Comparison of ENCODE assay signal across 8 mouse cellular contexts in the genomic region with DNA sequence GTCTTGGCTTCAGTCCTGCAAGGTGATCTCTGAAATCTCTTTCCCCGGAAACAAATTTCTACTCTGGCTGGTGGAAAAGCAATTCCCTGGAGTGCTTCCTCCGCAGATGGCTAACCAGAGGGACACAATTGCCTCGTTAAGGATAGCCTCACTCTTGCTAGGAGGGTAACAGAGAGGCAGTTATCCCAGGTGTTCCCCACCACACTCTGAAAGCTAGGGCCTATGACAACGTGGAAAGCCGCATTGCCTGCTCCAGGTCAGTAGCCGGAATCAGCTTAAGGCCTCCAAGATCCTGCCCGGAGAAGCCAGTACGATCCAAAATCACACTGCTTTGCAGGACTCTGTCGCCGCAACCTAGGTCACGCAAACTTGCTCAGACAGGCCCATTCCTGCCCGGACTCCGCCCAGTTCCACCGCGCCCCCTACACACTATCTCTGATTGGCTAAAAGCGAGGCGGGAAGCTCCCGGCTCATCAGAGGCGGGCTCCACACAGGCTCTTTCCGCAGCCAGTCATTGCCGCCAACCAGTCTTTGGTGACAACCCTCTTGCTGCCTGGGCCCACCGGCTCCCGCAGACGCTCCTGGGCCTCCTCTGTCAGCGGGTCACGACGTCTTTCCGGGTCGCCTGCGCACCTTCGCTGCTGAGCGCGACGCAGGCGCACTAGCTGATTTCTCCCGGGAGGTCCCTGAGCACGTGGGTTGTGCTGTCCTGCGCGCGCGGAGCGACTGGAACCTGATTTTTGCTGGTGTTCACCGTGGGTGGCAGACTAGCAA. TPM values are rescaled to one million over a fixed set of nuclear protein-coding genes. Genes with fewer than 3 reads are reported as not detected.
A peak's percentile ranks its signal among the peaks of the same experiment; 100 is the strongest.
DNase-seq lines count a peak whose midpoint lies in the region; ATAC-seq and TF ChIP-seq lines count a peak whose summit lies in the region.

A gene (plus strand): TSS at position 574 of the 774 bp plus-strand sequence.

- DNase-seq in MEL (ENCODE audit: low read depth, low spot score): peak; percentile 99
- peak; percentile 94 to 98 for DNase-seq in cerebellum, adult 2 months
- peak; percentile 98 for DNase-seq in forebrain, postnatal 0 days
- peak; percentile 93 for DNase-seq in heart, postnatal 4 days
- DNase-seq in layer of hippocampus, adult 8-10 months (ENCODE audit: low spot score in 2 of 2): peak; percentile 96 to 98
- peak; percentile 96 for DNase-seq in ovary, adult 18-20 months (ENCODE audit: low spot score)
- peak; percentile 98 for DNase-seq in thymus, postnatal 0 days (ENCODE audit: low spot score)

- peaks cover 6 to 30% of the 10 kb centered on the region in 2 experiments; a peak in 3 of 4 replicates for H3K36me3 ChIP-seq in MEL (ENCODE audit: control insufficient read depth in 1 of 2, insufficient read depth in 2 of 2, low read length in 2 of 2)
- H3K36me3 ChIP-seq in forebrain, postnatal 0 days (ENCODE audit: insufficient read depth): no peaks in the 10 kb centered on the region
- H3K36me3 ChIP-seq in lung, embryonic 15.5 days: no peaks in the 10 kb centered on the region

- H3K27ac ChIP-seq in MEL (ENCODE audit: control insufficient read depth, low read depth, low read length): peak within 1 kb of the TSS; percentile 86
- H3K27ac ChIP-seq in cerebellum, adult 2 months (ENCODE audit: insufficient read depth, low read length): peak within 1 kb of the TSS; percentile 48
- H3K27ac ChIP-seq in forebrain, postnatal 0 days (ENCODE audit: low read depth, low read length): peak within 1 kb of the TSS; percentile 85
- H3K27ac ChIP-seq in lung, embryonic 15.5 days: peak within 1 kb of the TSS; percentile 79

- peaks cover 9 to 17% of the 10 kb centered on the region in 2 experiments for H3K4me1 ChIP-seq in MEL (ENCODE audit: control insufficient read depth in 1 of 2, insufficient read depth in 2 of 2, low read length in 2 of 2)
- no peaks in the 10 kb centered on the region for H3K4me1 ChIP-seq in cerebellum, adult 2 months (ENCODE audit: control insufficient read depth, insufficient read depth, low read length)
- H3K4me1 ChIP-seq in forebrain, postnatal 0 days (ENCODE audit: insufficient read depth): peaks cover 14% of the 10 kb centered on the region; the same call in 1 of the 2 replicates
- H3K4me1 ChIP-seq in lung, embryonic 15.5 days: peaks cover 10% of the 10 kb centered on the region

- TF ChIP-seq CTCF in MEL (IDR thresholded peaks at IDR 0.05 in 2 of 3, conservative IDR thresholded peaks at IDR 0.05 in 1 of 3; ENCODE audit: control insufficient read depth in 1 of 3, insufficient read depth in 1 of 3, low read depth in 2 of 3, low read length in 3 of 3, poor library complexity in 1 of 3, severe bottlenecking in 1 of 3): no peak
- no peak for TF ChIP-seq CTCF in cerebellum, adult 2 months (IDR thresholded peaks at IDR 0.05; ENCODE audit: borderline replicate concordance, insufficient read depth, low read depth, low read length)
- TF ChIP-seq CTCF in forebrain, postnatal 0 days (IDR thresholded peaks at IDR 0.05; ENCODE audit: low read depth): no peak

- peak within 1 kb of the TSS; percentile 65 to 89 for H3K4me3 ChIP-seq in MEL (ENCODE audit: control insufficient read depth in 1 of 2, insufficient read depth in 1 of 2, low read depth in 2 of 2, low read length in 2 of 2)
- H3K4me3 ChIP-seq in cerebellum, adult 2 months (replicated peaks; ENCODE audit: insufficient read depth, low read depth, low read length): peak within 1 kb of the TSS; percentile 80
- peak within 1 kb of the TSS; percentile 63 for H3K4me3 ChIP-seq in forebrain, postnatal 0 days (ENCODE audit: low read depth, low read length)
- peak within 1 kb of the TSS; percentile 68 for H3K4me3 ChIP-seq in lung, embryonic 15.5 days

- peaks cover 39% of the 10 kb centered on the region for H3K79me2 ChIP-seq in MEL (ENCODE audit: control insufficient read depth, insufficient read depth, low read length, poor library complexity)

- no peak for TF ChIP-seq RAD21 in MEL (IDR thresholded peaks at IDR 0.05; ENCODE audit: low read depth, low read length)

- H3K27me3 ChIP-seq in MEL (ENCODE audit: control insufficient read depth in 1 of 2, insufficient read depth in 2 of 2, low read length in 2 of 2): no peaks in the 10 kb centered on the region
- H3K27me3 ChIP-seq in cerebellum, adult 2 months (ENCODE audit: control insufficient read depth, insufficient read depth, low read length): no peaks in the 10 kb centered on the region
- no peaks in the 10 kb centered on the region for H3K27me3 ChIP-seq in forebrain, postnatal 0 days (ENCODE audit: insufficient read depth, low read length)
- no peaks in the 10 kb centered on the region for H3K27me3 ChIP-seq in lung, embryonic 15.5 days

- WGBS in cerebellum, adult 2 months: 1% methylated on average over 43 of the region's 43 CpGs
- WGBS in forebrain, postnatal 0 days: 2% methylated on average over 43 of the region's 43 CpGs
- under 1% methylated on average over 43 of the region's 43 CpGs for WGBS in lung, embryonic 15.5 days

- no peaks in the 10 kb centered on the region for H3K9me3 ChIP-seq in MEL (replicated peaks; ENCODE audit: insufficient read depth, low read length)
- no peaks in the 10 kb centered on the region for H3K9me3 ChIP-seq in forebrain, postnatal 0 days (ENCODE audit: low read length)
- no peaks in the 10 kb centered on the region for H3K9me3 ChIP-seq in lung, embryonic 15.5 days

- ATAC-seq in forebrain, postnatal 0 days: peak; percentile 99
- peak; percentile 99 for ATAC-seq in lung, embryonic 15.5 days (ENCODE audit: borderline replicate concordance, extremely low read depth, low FRiP score, low TSS enrichment)

- peak in 1 of 2 experiments; percentile 82; a peak in 3 of 4 replicates for TF ChIP-seq POLR2A in MEL (IDR thresholded peaks at IDR 0.05; ENCODE audit: control insufficient read depth in 1 of 2, insufficient read depth in 1 of 2, low read depth in 1 of 2, low read length in 2 of 2, poor library complexity in 1 of 2)
- peak; percentile 59 for TF ChIP-seq POLR2A in cerebellum, adult 2 months (IDR thresholded peaks at IDR 0.05; ENCODE audit: borderline replicate concordance, insufficient read depth, low read length)

- H3K9ac ChIP-seq in MEL (ENCODE audit: control insufficient read depth, low read depth, low read length, poor library complexity, severe bottlenecking): peak within 1 kb of the TSS; percentile 92
- peak within 1 kb of the TSS; percentile 63 for H3K9ac ChIP-seq in forebrain, postnatal 0 days
- peak within 1 kb of the TSS; percentile 66 for H3K9ac ChIP-seq in lung, embryonic 15.5 days

- H3K4me2 ChIP-seq in forebrain, postnatal 0 days (ENCODE audit: low read depth): peak within 1 kb of the TSS; percentile 93
- H3K4me2 ChIP-seq in lung, embryonic 15.5 days: peak within 1 kb of the TSS; percentile 92

- no peak for TF ChIP-seq EP300 in MEL (IDR thresholded peaks at IDR 0.05; ENCODE audit: low read depth in 1 of 2, low read length in 2 of 2)

TF ChIP-seq in MEL, 35 proteins besides CTCF, POLR2A, EP300 and RAD21:
- TF ChIP-seq KAT2A (conservative IDR thresholded peaks at IDR 0.05; ENCODE audit: low read depth, low read length): no peak; the same call in 1 of the 2 replicates
- peak; percentile 86 for TF ChIP-seq USF1 (IDR thresholded peaks at IDR 0.05; ENCODE audit: low read depth, low read length)
- TF ChIP-seq GATA1 (IDR thresholded peaks at IDR 0.05; ENCODE audit: low read depth, low read length): no peak
- TF ChIP-seq NRF1 (IDR thresholded peaks at IDR 0.05; ENCODE audit: insufficient read depth, low read depth, low read length, poor library complexity, severe bottlenecking): peak; percentile 93
- TF ChIP-seq ETS1 (IDR thresholded peaks at IDR 0.05; ENCODE audit: low read depth, low read length): no peak; the same call in 1 of the 2 replicates
- no peak for TF ChIP-seq MYB (IDR thresholded peaks at IDR 0.05; ENCODE audit: low read depth, low read length)
- TF ChIP-seq HCFC1 (IDR thresholded peaks at IDR 0.05; ENCODE audit: low read depth, low read length): peak; percentile 86
- peak; percentile 81 for TF ChIP-seq POLR2AphosphoS2 (IDR thresholded peaks at IDR 0.05; ENCODE audit: low read length)
- TF ChIP-seq UBTF (IDR thresholded peaks at IDR 0.05; ENCODE audit: borderline replicate concordance, insufficient read depth, low read depth, low read length): no peak
- peak; percentile 76 for TF ChIP-seq ELF1 (IDR thresholded peaks at IDR 0.05; ENCODE audit: low read depth, low read length)
- peak; percentile 97 for TF ChIP-seq SIN3A (IDR thresholded peaks at IDR 0.05; ENCODE audit: low read length)
- peak; percentile 100 for TF ChIP-seq MXI1 (IDR thresholded peaks at IDR 0.05; ENCODE audit: low read depth, low read length)
- peak; percentile 57; the same call in 1 of the 2 replicates for TF ChIP-seq ZMIZ1 (IDR thresholded peaks at IDR 0.05; ENCODE audit: low read depth, low read length)
- TF ChIP-seq MAX (IDR thresholded peaks at IDR 0.05; ENCODE audit: low read length): peak; percentile 98
- TF ChIP-seq TBP (IDR thresholded peaks at IDR 0.05; ENCODE audit: low read depth, low read length): 0 out of 2 replicates have a peak, but pooled peaks have one; percentile 21
- peak; percentile 99 for TF ChIP-seq MYC (IDR thresholded peaks at IDR 0.05; ENCODE audit: low read depth, low read length)
- TF ChIP-seq NELFE (IDR thresholded peaks at IDR 0.05; ENCODE audit: low read depth, low read length): peak; percentile 62; the same call in 1 of the 2 replicates
- no peak for TF ChIP-seq CHD2 (IDR thresholded peaks at IDR 0.05; ENCODE audit: low read length)
- TF ChIP-seq E2F4 (IDR thresholded peaks at IDR 0.05; ENCODE audit: borderline replicate concordance, low read depth, low read length): peak; percentile 91; the same call in 1 of the 2 replicates
- TF ChIP-seq TAL1 (IDR thresholded peaks at IDR 0.05; ENCODE audit: low read length): no peak

RNA-seq across cellular contexts. Expression of the gene that starts here (rescaled TPM):
- 217 and 231 TPM in 2 replicates for total RNA-seq in MEL (2012; rRNA removed)
- polyA plus RNA-seq in MEL (2012; ENCODE audit: insufficient read depth in 1 of 2, insufficient read length in 2 of 2, low read depth in 1 of 2, low replicate concordance in 2 of 2, missing spikeins in 1 of 2): 100 to 1,000 TPM in 1 of 2 experiments, not detected in 1; 208 TPM
- 44.4 and 52.6 TPM in 2 replicates for polyA plus RNA-seq in cerebellum, adult 2 months (2012; rRNA removed)
- total RNA-seq in forebrain, postnatal 0 days (2014; rRNA removed): 22.8 and 26.2 TPM in 2 replicates
- 19.1 and 25.2 TPM in 2 replicates for polyA plus RNA-seq in forebrain, postnatal 0 days (2015; fragmentation: Nextera tagmentation; extraction: Ambion mirVana)
- 10 to 100 TPM; 35.0 to 37.4 TPM for total RNA-seq in heart, postnatal 4 days (2021)
- total RNA-seq in layer of hippocampus, adult 8-10 months (2022): 10 to 100 TPM; 46.4 to 50.7 (median 48.0) TPM
- polyA plus RNA-seq in lung, embryonic 15.5 days (2015; fragmentation: Nextera tagmentation; extraction: Ambion mirVana): 97.4 and 99.8 TPM in 2 replicates
- 57.6 and 65.8 TPM in 2 replicates for polyA plus RNA-seq in thymus, postnatal 0 days (2015; fragmentation: Nextera tagmentation; extraction: Ambion mirVana)

Comparison
In these comparisons a context has a peak if more than half of its experiments do, and no peak if none do; other contexts are left out.
1. Peak in every context shown above with its lines: DNase-seq, ATAC-seq, H3K4me3 ChIP-seq and H3K27ac ChIP-seq.